Mouse (Mus musculus) right cerebral cortex, postnatal 4 days (tissue): Measurements from ENCODE around the gene Sik3.
"Not testable (repeated sequence)": the region's sequence is repeated elsewhere in the genome, so short reads cannot be mapped to it uniquely, and the experiment has no call there.

Source experiments
- DNase-seq: peaks from one replicate; pipeline ENCODE4 v3.0.0-alpha.2; 2022

Sik3 gene

GRCm38 (mm10) chr9:46061696-46062425 lies 49.2 kb downstream of the Sik3 start:
- DNase-seq = no peak

- no peak for DNase-seq
Observed at GRCm38 (mm10) chr9:46064331-46064730, 51.7 kb downstream of the Sik3 start.

- DNase-seq = no peak
Observed at GRCm38 (mm10) chr9:46066711-46067110, 54.1 kb downstream of the Sik3 start.

- no peak for DNase-seq
Observed at GRCm38 (mm10) chr9:46067691-46068090, 55.1 kb downstream of the Sik3 start.

GRCm38 (mm10) chr9:46069013-46069412 lies 56.4 kb downstream of the Sik3 start:
- DNase-seq = no peak

- DNase-seq = no peak
Observed at GRCm38 (mm10) chr9:46072101-46072835, 59.6 kb downstream of the Sik3 start.

GRCm38 (mm10) chr9:46073443-46073842 lies 60.8 kb downstream of the Sik3 start:
- DNase-seq = no peak

- DNase-seq = no peak
Observed at GRCm38 (mm10) chr9:46075578-46075977, 63.0 kb downstream of the Sik3 start.

- no peak for DNase-seq
Observed at GRCm38 (mm10) chr9:46082381-46082821, 69.8 kb downstream of the Sik3 start.

GRCm38 (mm10) chr9:46083490-46083893 lies 70.9 kb downstream of the Sik3 start:
- no peak for DNase-seq

- no peak for DNase-seq
Observed at GRCm38 (mm10) chr9:46085898-46086297, 73.3 kb downstream of the Sik3 start.

GRCm38 (mm10) chr9:46086826-46087225 lies 74.2 kb downstream of the Sik3 start:
- DNase-seq = no peak

GRCm38 (mm10) chr9:46087461-46087860 lies 74.8 kb downstream of the Sik3 start:
- no peak for DNase-seq

GRCm38 (mm10) chr9:46088722-46089121 lies 76.1 kb downstream of the Sik3 start:
- DNase-seq = no peak

GRCm38 (mm10) chr9:46090066-46090465 lies 77.4 kb downstream of the Sik3 start:
- no peak for DNase-seq

GRCm38 (mm10) chr9:46091157-46091556 lies 78.5 kb downstream of the Sik3 start:
- DNase-seq = not testable (repeated sequence)

- no peak for DNase-seq
Observed at GRCm38 (mm10) chr9:46092633-46093032, 80.0 kb downstream of the Sik3 start.

GRCm38 (mm10) chr9:46098360-46098985 lies 85.9 kb downstream of the Sik3 start:
- DNase-seq = no peak

- DNase-seq = no peak
Observed at GRCm38 (mm10) chr9:46099107-46099506, 86.5 kb downstream of the Sik3 start.

- DNase-seq = no peak
Observed at GRCm38 (mm10) chr9:46103154-46103553, 90.5 kb downstream of the Sik3 start.

GRCm38 (mm10) chr9:46106105-46106504 lies 93.5 kb downstream of the Sik3 start:
- DNase-seq = no peak

- DNase-seq = no peak
Observed at GRCm38 (mm10) chr9:46110648-46111047, 98.0 kb downstream of the Sik3 start.

- no peak for DNase-seq
Observed at GRCm38 (mm10) chr9:46111334-46111733, 98.7 kb downstream of the Sik3 start.

- no peak for DNase-seq
Observed at GRCm38 (mm10) chr9:46112246-46112645, 99.6 kb downstream of the Sik3 start.
